Mouse (Mus musculus) heart, adult 2 months (tissue): ENCODE data around the gene Hspa4. TPM values are rescaled to one million over a fixed set of nuclear protein-coding genes. Genes with fewer than 3 reads are reported as not detected.

Source experiments
- DNase-seq, 2 experiments: peaks; one replicate each; pipeline ENCODE4 v3.0.0; 2021
- H3K27ac ChIP-seq: fragments of 200-600 bp; 2 replicates; pipeline ENCODE4 v1.8.1; 2022
- H3K27me3 ChIP-seq: fragments of 200-500 bp; 2 replicates; pipeline ENCODE4 v1.6.1; 2012; ENCODE audit warnings: mild to moderate bottlenecking, low read length, inconsistent platforms, mixed read lengths; ENCODE audit not compliant: control insufficient read depth, insufficient read depth
- H3K36me3 ChIP-seq: fragments of 200-500 bp; 2 replicates; pipeline ENCODE4 v1.6.1; 2012; ENCODE audit warnings: low read length, inconsistent platforms; ENCODE audit not compliant: control insufficient read depth, insufficient read depth
- H3K4me1 ChIP-seq: fragments of 200-500 bp; 2 replicates; pipeline ENCODE4 v1.6.1; 2011; ENCODE audit warnings: low read length; ENCODE audit not compliant: control insufficient read depth, insufficient read depth
- H3K4me3 ChIP-seq: fragments of 200-600 bp; 2 replicates; pipeline ENCODE4 v1.8.1; 2022
- H3K79me2 ChIP-seq: fragments of 200-500 bp; replicated peaks from 2 replicates; pipeline ENCODE4 v1.6.1; 2012; ENCODE audit warnings: mild to moderate bottlenecking, inconsistent platforms, low read length, moderate library complexity, mixed read lengths; ENCODE audit not compliant: control insufficient read depth, insufficient read depth
- H3K9ac ChIP-seq: fragments of 200-500 bp; 2 replicates; pipeline ENCODE4 v1.6.1; 2012; ENCODE audit warnings: low read depth, mild to moderate bottlenecking, control low read depth, inconsistent platforms, low read length, mixed read lengths
- CTCF ChIP-seq: fragments of 200-600 bp; IDR thresholded peaks from 2 replicates; pipeline ENCODE4 v1.8.1; 2022; ENCODE audit warnings: antibody characterized with exemption, mild to moderate bottlenecking, moderate library complexity
- EP300 ChIP-seq: fragments of 200-500 bp; IDR thresholded peaks from 2 replicates; pipeline ENCODE4 v1.6.1; 2011; ENCODE audit warnings: low read depth, low read length, control low read depth; ENCODE audit not compliant: insufficient read depth
- POLR2A ChIP-seq: fragments of 200-500 bp; IDR thresholded peaks from 2 replicates; pipeline ENCODE4 v1.6.1; 2011; ENCODE audit warnings: mild to moderate bottlenecking, low read depth, low read length, control low read depth; ENCODE audit not compliant: insufficient read depth
- WGBS: fragments of 180-500 bp; shearing (Covaris S2); methylation state at CpG from one replicate; pipeline ENCODE4 v1.1.7; 2018; 5-methylcytosine and 5-hydroxymethylcytosine counted together
- intact Hi-C: fragments of 180-260 bp; cut with DNase I; formaldehyde crosslinking; loops from one replicate; pipeline ENCODE4 v1.15.1; 2025
- polyA plus RNA-seq: library from polyadenylated mRNA; depleted of rRNA; stranded (reverse); fragments of >200 nt; gene quantifications from 2 replicates; pipeline ENCODE4 v1.2.3, GENCODE M21; 2012
- total RNA-seq, 2 experiments: library from RNA; stranded (reverse); gene quantifications; 2 replicates each; pipeline ENCODE4 v1.2.3; 2021

Gene Hspa4
- total and polyA plus RNA-seq, 3 experiments = 19.2 to 126 (median 109) TPM

GRCm38 (mm10) chr11:53336924-53337323 lies 36.7 kb upstream of the Hspa4 start:
- no peaks in the 10 kb centered on the region for H3K27me3 ChIP-seq
- H3K36me3 ChIP-seq = no peaks in the 10 kb centered on the region
- 85% methylated on average over 1 of the region's 1 CpGs for WGBS
- intact Hi-C loops = no loop called here
- H3K79me2 ChIP-seq = no peaks in the 10 kb centered on the region
- H3K4me1 ChIP-seq = no peaks in the 10 kb centered on the region
- no peak overlapping the region for H3K4me3 ChIP-seq
- no peak overlapping the region for H3K9ac ChIP-seq
- no peak for TF ChIP-seq CTCF
- TF ChIP-seq EP300 = no peak
- no peak for TF ChIP-seq POLR2A
- DNase-seq = no peak
- H3K27ac ChIP-seq = no peak overlapping the region

- intact Hi-C loops = no loop called here
- Histone ChIP-seq H3K36me3 (no peaks in the 10 kb centered on the region), H3K4me1 (no peaks in the 10 kb centered on the region), H3K27ac (no peak overlapping the region), H3K27me3 (no peaks in the 10 kb centered on the region), H3K4me3 (no peak overlapping the region), H3K9ac (no peak overlapping the region), H3K79me2 (no peaks in the 10 kb centered on the region)
- DNase-seq = no peak
- TF ChIP-seq CTCF (no peak), POLR2A (no peak), EP300 (no peak)
Observed at GRCm38 (mm10) chr11:53336182-53336571, 35.9 kb upstream of the Hspa4 start.

GRCm38 (mm10) chr11:53335505-53336181 lies 35.4 kb upstream of the Hspa4 start:
- no peak overlapping the region for H3K4me3 ChIP-seq
- intact Hi-C loops = no loop called here
- no peaks in the 10 kb centered on the region for H3K79me2 ChIP-seq
- no peaks in the 10 kb centered on the region for H3K4me1 ChIP-seq
- no peak overlapping the region for H3K27ac ChIP-seq
- H3K27me3 ChIP-seq = no peaks in the 10 kb centered on the region
- WGBS = 64% methylated on average over 3 of the region's 3 CpGs
- H3K9ac ChIP-seq = no peak overlapping the region
- no peak for DNase-seq
- no peaks in the 10 kb centered on the region for H3K36me3 ChIP-seq
- TF ChIP-seq EP300 (no peak), CTCF (no peak), POLR2A (no peak)

- intact Hi-C loops = no loop called here
- TF ChIP-seq POLR2A = no peak
- no peak for TF ChIP-seq CTCF
- no peak for TF ChIP-seq EP300
- Histone ChIP-seq H3K27ac (no peak overlapping the region), H3K4me1 (no peaks in the 10 kb centered on the region), H3K27me3 (no peaks in the 10 kb centered on the region), H3K79me2 (no peaks in the 10 kb centered on the region), H3K36me3 (no peaks in the 10 kb centered on the region), H3K4me3 (no peak overlapping the region), H3K9ac (no peak overlapping the region)
- DNase-seq = no peak
- WGBS = 78% methylated on average over 14 of the region's 14 CpGs
Observed at GRCm38 (mm10) chr11:53332076-53332680, 31.9 kb upstream of the Hspa4 start.

GRCm38 (mm10) chr11:53331121-53331520 lies 30.9 kb upstream of the Hspa4 start:
- DNase-seq = no peak
- WGBS = 94% methylated on average over 6 of the region's 6 CpGs
- Histone ChIP-seq H3K36me3 (no peaks in the 10 kb centered on the region), H3K9ac (no peak overlapping the region), H3K27me3 (no peaks in the 10 kb centered on the region), H3K4me1 (no peaks in the 10 kb centered on the region), H3K79me2 (no peaks in the 10 kb centered on the region), H3K27ac (no peak overlapping the region), H3K4me3 (no peak overlapping the region)
- intact Hi-C loops = no loop called here
- TF ChIP-seq CTCF (no peak), POLR2A (no peak), EP300 (no peak)

GRCm38 (mm10) chr11:53330325-53330724 lies 30.1 kb upstream of the Hspa4 start:
- H3K36me3 ChIP-seq = no peaks in the 10 kb centered on the region
- WGBS = 63% methylated on average over 7 of the region's 7 CpGs

More at GRCm38 (mm10) chr11:53330325-53330724, 30.1 kb upstream of the Hspa4 start:
- intact Hi-C loops = no loop called here
- H3K79me2 ChIP-seq = no peaks in the 10 kb centered on the region
- H3K27me3 ChIP-seq = no peaks in the 10 kb centered on the region
- no peak overlapping the region for H3K4me3 ChIP-seq
- no peaks in the 10 kb centered on the region for H3K4me1 ChIP-seq
- no peak overlapping the region for H3K27ac ChIP-seq
- no peak overlapping the region for H3K9ac ChIP-seq
- no peak for DNase-seq
- TF ChIP-seq CTCF = no peak
- TF ChIP-seq EP300 = no peak
- no peak for TF ChIP-seq POLR2A
